Mouse (Mus musculus) limb, embryonic 11.5 days (tissue): ENCODE results near the gene Kalrn. TPM values are rescaled to one million over a fixed set of nuclear protein-coding genes. Genes with fewer than 3 reads are reported as not detected.

Experiments used
- ATAC-seq: fragments of 200-750 bp; cut with Nextera tagmentation; 2 replicates; pipeline ENCODE4 v1.8.0; 2017; ENCODE audit warnings: low read depth; ENCODE audit not compliant: insufficient number of reproducible peaks, low FRiP score, low TSS enrichment
- DNase-seq: peaks from one replicate; pipeline ENCODE4 v3.0.0-alpha.2; 2015; ENCODE audit warnings: low spot score
- H3K27ac ChIP-seq: fragments of 300-500 bp; sonication (generic); replicated peaks from 2 replicates; pipeline ENCODE4 v1.5.1; 2014; ENCODE audit warnings: low read depth, mild to moderate bottlenecking, low read length
- H3K27me3 ChIP-seq: fragments of 300-500 bp; sonication (generic); 2 replicates; pipeline ENCODE4 v1.6.1; 2014; ENCODE audit warnings: mild to moderate bottlenecking, low read length, mixed read lengths; ENCODE audit not compliant: control insufficient read depth, insufficient read depth
- H3K36me3 ChIP-seq: fragments of 300-500 bp; sonication (generic); 2 replicates; pipeline ENCODE4 v1.6.1; 2014; ENCODE audit warnings: mild to moderate bottlenecking, low read length, moderate library complexity, mixed read lengths; ENCODE audit not compliant: control insufficient read depth, insufficient read depth
- H3K4me1 ChIP-seq: fragments of 300-500 bp; sonication (generic); 2 replicates; pipeline ENCODE4 v1.6.1; 2014; ENCODE audit warnings: low read length, mixed read lengths; ENCODE audit not compliant: control insufficient read depth, insufficient read depth
- H3K4me2 ChIP-seq: fragments of 300-500 bp; sonication (generic); 2 replicates; pipeline ENCODE4 v1.6.1; 2014; ENCODE audit warnings: low read depth, mild to moderate bottlenecking, moderate library complexity; ENCODE audit not compliant: severe bottlenecking
- H3K4me3 ChIP-seq: fragments of 300-500 bp; sonication (generic); 2 replicates; pipeline ENCODE4 v1.5.1; 2014; ENCODE audit warnings: low read depth, low read length
- H3K9ac ChIP-seq: fragments of 300-500 bp; sonication (generic); 2 replicates; pipeline ENCODE4 v1.6.1; 2014; ENCODE audit warnings: mild to moderate bottlenecking, low read length
- H3K9me3 ChIP-seq: fragments of 300-500 bp; sonication (generic); 2 replicates; pipeline ENCODE4 v1.6.1; 2016; ENCODE audit warnings: low read length; ENCODE audit not compliant: control insufficient read depth
- WGBS: fragments of 180-500 bp; shearing (Covaris S2); extraction: QIAGEN DNeasy Blood & Tissue Kit; methylation state at CpG from one replicate; pipeline ENCODE4 v1.1.7; 2014; 5-methylcytosine and 5-hydroxymethylcytosine counted together
- polyA plus RNA-seq: library from polyadenylated mRNA; unstranded; fragments of >200 nt; fragmentation: Nextera tagmentation; extraction: Ambion mirVana; gene quantifications from 2 replicates; pipeline ENCODE4 v1.2.1, GENCODE M21; 2014

Gene Kalrn
- polyA plus RNA-seq, 1 experiment from 2014 or later: 11.5 TPM

DNA sequence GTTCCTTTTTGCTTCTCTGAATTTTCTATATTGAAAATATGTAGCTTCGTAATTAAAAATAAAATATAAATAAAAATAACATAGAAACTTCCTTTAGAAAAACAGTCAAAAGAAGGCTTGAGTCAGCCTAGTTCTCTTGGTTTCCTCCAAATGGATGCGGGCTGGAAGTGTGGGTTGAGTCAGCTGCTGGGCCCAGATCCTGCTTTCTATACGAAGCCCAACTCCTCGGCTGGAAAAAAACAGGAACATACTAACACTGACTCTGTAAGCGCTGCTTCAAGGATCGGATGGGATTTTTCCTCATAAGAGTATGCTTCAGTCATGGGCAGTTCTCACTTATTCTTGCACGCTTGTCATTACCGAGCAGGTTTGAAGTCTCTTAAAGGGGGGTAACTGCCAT lies 291.3 kb downstream of the Kalrn start:
- Histone ChIP-seq H3K4me3 (no peak overlapping the region), H3K4me2 (no peak overlapping the region), H3K27ac (no peak overlapping the region), H3K27me3 (no peaks in the 10 kb centered on the region), H3K4me1 (no peaks in the 10 kb centered on the region), H3K9ac (no peak overlapping the region), H3K36me3 (no peaks in the 10 kb centered on the region), H3K9me3 (no peaks in the 10 kb centered on the region)
- DNase-seq (no peak), ATAC-seq (no peak)
- WGBS: 91% methylated on average over 8 of the region's 8 CpGs

- Histone ChIP-seq H3K27ac (no peak overlapping the region), H3K9ac (no peak overlapping the region), H3K9me3 (no peaks in the 10 kb centered on the region), H3K4me2 (no peak overlapping the region), H3K4me3 (no peak overlapping the region), H3K36me3 (no peaks in the 10 kb centered on the region), H3K27me3 (no peaks in the 10 kb centered on the region), H3K4me1 (no peaks in the 10 kb centered on the region)
- no peak for ATAC-seq
- no peak for DNase-seq
- 91% methylated on average over 7 of the region's 7 CpGs for WGBS
Observed at GRCm38 (mm10) chr16:34279654-34280383, 293.5 kb downstream of the Kalrn start.

- H3K27me3 ChIP-seq: no peaks in the 10 kb centered on the region
- H3K4me1 ChIP-seq: no peaks in the 10 kb centered on the region
- no peaks in the 10 kb centered on the region for H3K9me3 ChIP-seq
- ATAC-seq: no peak
- 50% methylated on average over 4 of the region's 4 CpGs for WGBS
- no peak overlapping the region for H3K27ac ChIP-seq
- no peak overlapping the region for H3K4me2 ChIP-seq
- DNase-seq: no peak
- no peak overlapping the region for H3K9ac ChIP-seq
- H3K36me3 ChIP-seq: no peaks in the 10 kb centered on the region
- no peak overlapping the region for H3K4me3 ChIP-seq
Observed at GRCm38 (mm10) chr16:34278249-34278790, 295.0 kb downstream of the Kalrn start.

- H3K9me3 ChIP-seq: no peaks in the 10 kb centered on the region
- no peak overlapping the region for H3K27ac ChIP-seq
- no peak overlapping the region for H3K9ac ChIP-seq
- no peak overlapping the region for H3K4me3 ChIP-seq
- no peaks in the 10 kb centered on the region for H3K27me3 ChIP-seq
- ATAC-seq: no peak
- no peaks in the 10 kb centered on the region for H3K36me3 ChIP-seq
- no peak overlapping the region for H3K4me2 ChIP-seq
- H3K4me1 ChIP-seq: no peaks in the 10 kb centered on the region
- DNase-seq: no peak
Observed at GRCm38 (mm10) chr16:34274607-34275006, 298.7 kb downstream of the Kalrn start.

- DNase-seq (no peak), ATAC-seq (no peak)
- 92% methylated on average over 5 of the region's 5 CpGs for WGBS
- Histone ChIP-seq H3K4me1 (no peaks in the 10 kb centered on the region), H3K4me2 (no peak overlapping the region), H3K4me3 (no peak overlapping the region), H3K9ac (no peak overlapping the region), H3K27ac (no peak overlapping the region), H3K36me3 (no peaks in the 10 kb centered on the region), H3K27me3 (no peaks in the 10 kb centered on the region), H3K9me3 (no peaks in the 10 kb centered on the region)
Observed at GRCm38 (mm10) chr16:34271476-34271875, 301.9 kb downstream of the Kalrn start.

DNA sequence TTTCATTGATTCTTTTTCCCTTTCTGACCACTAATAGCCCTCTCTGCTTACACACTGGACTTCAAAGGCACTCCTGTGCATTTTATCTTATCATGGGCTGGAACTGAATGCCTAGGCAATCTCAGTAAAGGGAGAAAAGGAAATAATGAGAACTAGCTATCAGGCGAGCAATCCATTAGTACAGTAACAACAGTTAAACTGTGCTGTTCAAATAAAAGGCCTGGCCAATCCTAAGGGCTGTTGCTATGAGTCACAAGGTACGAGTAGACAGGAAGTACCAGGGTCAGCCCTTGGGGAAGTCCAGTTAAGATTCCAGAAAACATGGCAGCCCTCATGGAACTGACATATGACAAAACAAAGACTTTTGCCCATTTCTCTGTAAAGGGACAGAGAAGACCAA lies 302.7 kb downstream of the Kalrn start:
- 78% methylated on average over 2 of the region's 2 CpGs for WGBS
- no peak for DNase-seq
- no peak for ATAC-seq

GRCm38 (mm10) chr16:34269642-34270041 lies 303.7 kb downstream of the Kalrn start:
- ATAC-seq: no peak

More for the DNA sequence above, 302.7 kb downstream of the Kalrn start:
- Histone ChIP-seq H3K27ac (no peak overlapping the region), H3K36me3 (no peaks in the 10 kb centered on the region), H3K9ac (no peak overlapping the region), H3K4me1 (no peaks in the 10 kb centered on the region), H3K4me2 (no peak overlapping the region), H3K27me3 (no peaks in the 10 kb centered on the region), H3K4me3 (no peak overlapping the region), H3K9me3 (no peaks in the 10 kb centered on the region)

GRCm38 (mm10) chr16:34267751-34268150 lies 305.6 kb downstream of the Kalrn start:
- H3K9ac ChIP-seq: no peak overlapping the region
- no peaks in the 10 kb centered on the region for H3K4me1 ChIP-seq
- no peak for ATAC-seq
- H3K9me3 ChIP-seq: no peaks in the 10 kb centered on the region
- no peak overlapping the region for H3K4me3 ChIP-seq
- H3K36me3 ChIP-seq: no peaks in the 10 kb centered on the region
- H3K4me2 ChIP-seq: no peak overlapping the region
- no peaks in the 10 kb centered on the region for H3K27me3 ChIP-seq
- no peak for DNase-seq
- no peak overlapping the region for H3K27ac ChIP-seq
- WGBS: 100% methylated on average over 1 of the region's 1 CpGs

More at GRCm38 (mm10) chr16:34269642-34270041, 303.7 kb downstream of the Kalrn start:
- no peaks in the 10 kb centered on the region for H3K36me3 ChIP-seq
- no peak for DNase-seq
- no peak overlapping the region for H3K4me3 ChIP-seq
- H3K27ac ChIP-seq: no peak overlapping the region
- H3K4me1 ChIP-seq: no peaks in the 10 kb centered on the region
- H3K9ac ChIP-seq: no peak overlapping the region
- no peaks in the 10 kb centered on the region for H3K27me3 ChIP-seq
- no peaks in the 10 kb centered on the region for H3K9me3 ChIP-seq
- H3K4me2 ChIP-seq: no peak overlapping the region
- 95% methylated on average over 8 of the region's 8 CpGs for WGBS

DNA sequence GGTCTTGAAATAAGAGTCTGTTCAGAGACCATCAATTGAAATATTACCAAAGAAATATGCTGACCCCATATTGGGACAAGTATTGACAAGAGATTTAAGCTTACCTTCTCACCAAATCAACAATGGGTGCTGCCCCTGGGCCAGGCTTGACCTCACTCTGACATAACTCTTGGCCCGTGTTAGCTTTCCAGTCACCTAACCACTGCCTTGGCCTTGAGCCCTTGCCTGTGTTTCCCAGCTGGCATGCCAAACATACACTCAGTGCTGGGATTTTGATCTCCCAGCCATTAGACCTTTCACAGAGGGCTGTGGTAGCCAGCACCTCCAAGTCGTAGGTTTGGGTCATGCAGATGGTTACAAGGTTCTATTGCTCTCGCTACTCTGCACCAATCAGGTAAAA lies 308.7 kb downstream of the Kalrn start:
- H3K4me3 ChIP-seq: no peak overlapping the region
- H3K36me3 ChIP-seq: no peaks in the 10 kb centered on the region
- H3K4me1 ChIP-seq: no peaks in the 10 kb centered on the region
- H3K9me3 ChIP-seq: no peaks in the 10 kb centered on the region
- no peaks in the 10 kb centered on the region for H3K27me3 ChIP-seq
- H3K4me2 ChIP-seq: no peak overlapping the region
- no peak overlapping the region for H3K9ac ChIP-seq
- WGBS: 93% methylated on average over 3 of the region's 3 CpGs
- DNase-seq (no peak), ATAC-seq (no peak)
- H3K27ac ChIP-seq: no peak overlapping the region
